Mouse (Mus musculus) kidney, adult 2 months (tissue): Measurements from ENCODE around the gene Bend3. TPM values are rescaled to one million over a fixed set of nuclear protein-coding genes. Genes with fewer than 3 reads are reported as not detected.

Source experiments
- DNase-seq: peaks from one replicate; pipeline ENCODE4 v3.0.0; 2021
- H3K27ac ChIP-seq: fragments of 200-500 bp; 2 replicates; pipeline ENCODE4 v1.5.1; 2012; ENCODE audit warnings: low read depth, low read length, control low read depth, inconsistent platforms; ENCODE audit not compliant: insufficient read depth
- H3K27me3 ChIP-seq: fragments of 200-500 bp; replicated peaks from 2 replicates; pipeline ENCODE4 v1.6.1; 2012; ENCODE audit warnings: mild to moderate bottlenecking, moderate library complexity, low read length, inconsistent platforms; ENCODE audit not compliant: control insufficient read depth, insufficient read depth
- H3K36me3 ChIP-seq: fragments of 200-500 bp; 2 replicates; pipeline ENCODE4 v1.6.1; 2012; ENCODE audit warnings: mild to moderate bottlenecking, moderate library complexity, low read length, inconsistent platforms; ENCODE audit not compliant: control insufficient read depth, insufficient read depth
- H3K4me1 ChIP-seq: fragments of 200-500 bp; 2 replicates; pipeline ENCODE4 v1.6.1; 2011; ENCODE audit warnings: low read length; ENCODE audit not compliant: control insufficient read depth, insufficient read depth
- H3K4me3 ChIP-seq: fragments of 200-500 bp; 2 replicates; pipeline ENCODE4 v1.5.1; 2011; ENCODE audit warnings: mild to moderate bottlenecking, low read depth, low read length, control low read depth; ENCODE audit not compliant: insufficient read depth
- CTCF ChIP-seq: fragments of 200-500 bp; conservative IDR thresholded peaks from 2 replicates; pipeline ENCODE4 v1.5.1; 2011; ENCODE audit warnings: low read depth, mild to moderate bottlenecking, control low read depth, low read length, moderate library complexity, mixed read lengths; ENCODE audit not compliant: insufficient read depth, insufficient read length
- POLR2A ChIP-seq: fragments of 200-500 bp; IDR thresholded peaks from one replicate; pipeline ENCODE4 v1.6.1; 2011; ENCODE audit warnings: low read depth, low read length, control low read depth
- WGBS: fragments of 180-500 bp; shearing (Covaris S2); methylation state at CpG from one replicate; pipeline ENCODE4 v1.1.7; 2018; 5-methylcytosine and 5-hydroxymethylcytosine counted together
- polyA plus RNA-seq: library from polyadenylated mRNA; depleted of rRNA; stranded (reverse); fragments of >200 nt; gene quantifications from 2 replicates; pipeline ENCODE4 v1.2.3, GENCODE M21; 2012

Gene Bend3
- polyA plus RNA-seq, 1 experiment: 3.8 TPM

- Histone ChIP-seq H3K4me3 (no peak overlapping the region), H3K4me1 (peaks cover 25% of the 10 kb centered on the region), H3K27ac (peak overlapping the region; percentile 12), H3K36me3 (no peaks in the 10 kb centered on the region), H3K27me3 (no peaks in the 10 kb centered on the region)
- no peak for DNase-seq
- 83% methylated on average over 7 of the region's 7 CpGs for WGBS
- TF ChIP-seq POLR2A (no peak), CTCF (no peak)
Measured at GRCm38 (mm10) chr10:43489139-43489538, 10.5 kb downstream of the Bend3 start.

- peaks cover 25% of the 10 kb centered on the region for H3K4me1 ChIP-seq
- peak overlapping the region; percentile 32 for H3K27ac ChIP-seq
- TF ChIP-seq POLR2A (no peak), CTCF (no peak)
- WGBS: 13% methylated on average over 6 of the region's 6 CpGs
- no peak overlapping the region for H3K4me3 ChIP-seq
- peak; percentile 65 for DNase-seq
- no peaks in the 10 kb centered on the region for H3K36me3 ChIP-seq
- no peaks in the 10 kb centered on the region for H3K27me3 ChIP-seq
Measured at GRCm38 (mm10) chr10:43489550-43489949, 10.9 kb downstream of the Bend3 start.

- Histone ChIP-seq H3K27ac (peak overlapping the region; percentile 70), H3K4me1 (peaks cover 25% of the 10 kb centered on the region), H3K36me3 (no peaks in the 10 kb centered on the region), H3K4me3 (no peak overlapping the region), H3K27me3 (no peaks in the 10 kb centered on the region)
- TF ChIP-seq CTCF (no peak), POLR2A (no peak)
- no peak for DNase-seq
- 60% methylated on average over 8 of the region's 8 CpGs for WGBS
Measured at GRCm38 (mm10) chr10:43490034-43490433, 11.4 kb downstream of the Bend3 start.

- Histone ChIP-seq H3K36me3 (no peaks in the 10 kb centered on the region), H3K4me1 (peaks cover 25% of the 10 kb centered on the region), H3K27ac (peak overlapping the region; percentile 70), H3K4me3 (no peak overlapping the region), H3K27me3 (no peaks in the 10 kb centered on the region)
- TF ChIP-seq POLR2A: no peak
- TF ChIP-seq CTCF: no peak
- peak; percentile 92 for DNase-seq
- WGBS: 52% methylated on average over 5 of the region's 5 CpGs
Measured at GRCm38 (mm10) chr10:43490846-43491245, 12.2 kb downstream of the Bend3 start.

- H3K27ac ChIP-seq: no peak overlapping the region
- TF ChIP-seq CTCF (no peak), POLR2A (no peak)
- DNase-seq: no peak
- no peaks in the 10 kb centered on the region for H3K27me3 ChIP-seq
- no peak overlapping the region for H3K4me3 ChIP-seq
- no peaks in the 10 kb centered on the region for H3K4me1 ChIP-seq
- H3K36me3 ChIP-seq: no peaks in the 10 kb centered on the region
- 92% methylated on average over 4 of the region's 4 CpGs for WGBS
Measured at GRCm38 (mm10) chr10:43502599-43502998, 24.0 kb downstream of the Bend3 start.

GRCm38 (mm10) chr10:43504291-43504690 lies 25.7 kb downstream of the Bend3 start:
- Histone ChIP-seq H3K4me1 (no peaks in the 10 kb centered on the region), H3K36me3 (no peaks in the 10 kb centered on the region), H3K4me3 (no peak overlapping the region), H3K27me3 (no peaks in the 10 kb centered on the region), H3K27ac (no peak overlapping the region)
- no peak for TF ChIP-seq CTCF
- TF ChIP-seq POLR2A: no peak
- DNase-seq: no peak
- WGBS: 67% methylated on average over 1 of the region's 1 CpGs

- WGBS: 86% methylated on average over 4 of the region's 4 CpGs
- H3K4me3 ChIP-seq: no peak overlapping the region
- H3K36me3 ChIP-seq: peaks cover 2% of the 10 kb centered on the region; the same call in 1 of the 2 replicates
- no peaks in the 10 kb centered on the region for H3K4me1 ChIP-seq
- no peaks in the 10 kb centered on the region for H3K27me3 ChIP-seq
- H3K27ac ChIP-seq: no peak overlapping the region
- TF ChIP-seq CTCF: no peak
- TF ChIP-seq POLR2A: no peak
- no peak for DNase-seq
Measured at GRCm38 (mm10) chr10:43507051-43507450, 28.4 kb downstream of the Bend3 start.
